Mouse (Mus musculus) lung, postnatal 0 days (tissue): ENCODE results near the gene Smyd5.

Experiments used
- CTCF ChIP-seq: IDR thresholded peaks from 2 replicates; pipeline ENCODE4 v1.5.1; 2016; ENCODE audit warnings: antibody characterized with exemption, mild to moderate bottlenecking
- EP300 ChIP-seq: IDR thresholded peaks from 2 replicates; pipeline ENCODE4 v1.6.1; 2016; ENCODE audit warnings: antibody characterized with exemption, mild to moderate bottlenecking, control low read depth

- TF ChIP-seq CTCF, result no peak
- TF ChIP-seq EP300, result no peak
These were observed 20.5 kb downstream of the Smyd5 start for GRCm38 (mm10) chr6:85452411-85452665.
